Mouse (Mus musculus) lung, adult 18-20 months (tissue): ENCODE measurements around the gene Olfr1022.

Experiments used
- DNase-seq, 2 experiments: peaks; one replicate each; pipeline ENCODE4 v3.0.0; 2022; ENCODE audit warnings: mixed read lengths in 2 of 2

Gene Olfr1022

GRCm38 (mm10) chr2:85868294-85868693 is at the start of gene Olfr1022:
Gene Olfr1022, plus strand, starts transcription at chr2:85868594.
- DNase-seq = no peak

DNA sequence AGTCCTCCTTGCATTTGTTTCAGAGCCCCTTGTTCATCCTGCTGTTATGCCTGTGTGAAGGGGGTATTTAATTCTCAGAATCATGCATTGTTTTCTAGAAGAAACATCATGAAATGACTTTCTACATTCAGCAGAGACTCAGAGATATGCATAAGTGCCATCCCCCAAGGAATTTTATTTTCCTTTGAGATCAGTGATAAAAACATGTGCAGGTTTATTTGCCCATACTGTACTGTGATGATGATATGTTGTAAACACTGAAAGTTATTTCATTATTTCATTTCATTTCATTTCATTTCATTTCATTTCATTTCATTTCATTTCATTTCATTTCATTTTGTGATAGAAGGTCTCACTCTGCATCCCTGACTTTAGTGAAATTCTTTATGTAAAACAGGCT is 23.0 kb upstream of the Olfr1022 start, which contains the start of gene Olfr1019:
TSS of gene Olfr1019 (minus strand) at position 101 of the 400 bp plus-strand sequence.
- no peak for DNase-seq

- DNase-seq = no peak
Observed at GRCm38 (mm10) chr2:85846730-85847129, 21.7 kb upstream of the Olfr1022 start, which contains the start of gene Olfr1020. Gene Olfr1020, plus strand, starts transcription at chr2:85847030.

GRCm38 (mm10) chr2:85885340-85885739 is 16.9 kb downstream of the Olfr1022 start, which contains the start of gene Olfr1023:
Gene Olfr1023, plus strand, starts transcription at chr2:85885640.
- no peak for DNase-seq

DNA sequence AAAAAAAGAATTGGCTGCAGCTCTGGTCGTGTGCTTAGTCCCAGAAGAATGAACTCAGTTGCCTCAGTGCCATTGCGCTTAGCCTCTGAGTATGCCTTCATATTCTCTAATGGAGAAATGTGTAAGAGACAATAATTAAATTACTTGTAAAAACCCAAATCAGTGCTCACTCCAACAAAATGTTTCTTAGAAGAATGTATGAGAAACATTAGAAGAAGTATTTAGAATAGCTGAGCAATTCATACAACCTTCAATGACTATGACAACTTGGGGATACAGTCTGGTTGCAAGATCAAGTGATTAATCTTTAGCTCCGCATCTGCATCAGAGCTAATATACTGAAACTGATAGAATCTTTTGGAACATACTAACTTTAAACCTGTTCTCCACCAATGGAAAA is 36.6 kb downstream of the Olfr1022 start, which contains the start of gene Olfr1024:
TSS of gene Olfr1024 (minus strand) at position 101 of the 400 bp plus-strand sequence.
- DNase-seq = no peak

DNA sequence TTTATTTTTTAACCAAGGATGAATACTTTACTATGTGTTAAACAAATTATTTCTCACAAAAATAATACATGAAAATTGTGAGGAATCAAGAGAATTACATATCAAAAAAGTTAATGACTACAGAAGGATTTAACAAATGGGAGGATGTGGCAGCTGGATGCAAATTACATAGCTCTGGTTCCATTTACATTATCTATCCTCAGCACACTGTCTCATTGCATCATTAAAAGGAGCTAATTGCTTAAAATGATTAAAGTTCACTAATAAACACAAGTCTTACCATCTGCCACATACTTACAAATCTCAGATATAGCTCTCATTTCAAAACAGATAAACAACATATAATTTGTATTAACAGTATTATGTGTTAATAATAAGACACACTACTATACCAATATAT is 44.8 kb downstream of the Olfr1022 start:
- no peak for DNase-seq

DNA sequence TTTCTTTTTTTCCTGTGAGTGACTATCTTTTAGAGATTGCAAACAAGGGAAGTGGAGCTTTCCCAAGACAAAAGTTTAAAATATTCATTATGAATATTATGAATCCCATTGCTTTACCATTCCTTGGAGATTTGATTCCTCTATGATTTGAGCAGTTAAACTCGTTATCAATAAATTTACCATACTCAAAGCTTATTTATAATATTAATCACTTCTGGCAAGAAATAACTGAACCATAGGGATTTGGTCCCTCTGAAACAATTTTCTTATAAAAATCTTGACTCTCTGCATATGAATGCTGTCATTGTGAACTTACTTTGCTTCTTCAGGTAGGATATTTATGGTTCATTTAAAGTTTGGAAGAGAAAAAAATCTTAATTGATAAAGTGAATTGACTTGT is 46.5 kb downstream of the Olfr1022 start, which contains the start of gene Olfr1025-ps1:
TSS of gene Olfr1025-ps1 (plus strand) at position 301 of the 400 bp plus-strand sequence.
- DNase-seq = no peak
